Mouse (Mus musculus) gonadal fat pad, adult 2 months (tissue): ENCODE results near the gene Tspan18. TPM values are rescaled to one million over a fixed set of nuclear protein-coding genes. Genes with fewer than 3 reads are reported as not detected.

Source experiments
- DNase-seq: peaks from one replicate; pipeline ENCODE4 v3.0.0-alpha.2; 2012; ENCODE audit warnings: low read depth
- polyA plus RNA-seq: library from polyadenylated mRNA; depleted of rRNA; stranded (reverse); fragments of >200 nt; gene quantifications from 2 replicates; pipeline ENCODE4 v1.2.3, GENCODE M21; 2012

The Tspan18 gene
- polyA plus RNA-seq, 1 experiment, result 22.8 TPM

DNA sequence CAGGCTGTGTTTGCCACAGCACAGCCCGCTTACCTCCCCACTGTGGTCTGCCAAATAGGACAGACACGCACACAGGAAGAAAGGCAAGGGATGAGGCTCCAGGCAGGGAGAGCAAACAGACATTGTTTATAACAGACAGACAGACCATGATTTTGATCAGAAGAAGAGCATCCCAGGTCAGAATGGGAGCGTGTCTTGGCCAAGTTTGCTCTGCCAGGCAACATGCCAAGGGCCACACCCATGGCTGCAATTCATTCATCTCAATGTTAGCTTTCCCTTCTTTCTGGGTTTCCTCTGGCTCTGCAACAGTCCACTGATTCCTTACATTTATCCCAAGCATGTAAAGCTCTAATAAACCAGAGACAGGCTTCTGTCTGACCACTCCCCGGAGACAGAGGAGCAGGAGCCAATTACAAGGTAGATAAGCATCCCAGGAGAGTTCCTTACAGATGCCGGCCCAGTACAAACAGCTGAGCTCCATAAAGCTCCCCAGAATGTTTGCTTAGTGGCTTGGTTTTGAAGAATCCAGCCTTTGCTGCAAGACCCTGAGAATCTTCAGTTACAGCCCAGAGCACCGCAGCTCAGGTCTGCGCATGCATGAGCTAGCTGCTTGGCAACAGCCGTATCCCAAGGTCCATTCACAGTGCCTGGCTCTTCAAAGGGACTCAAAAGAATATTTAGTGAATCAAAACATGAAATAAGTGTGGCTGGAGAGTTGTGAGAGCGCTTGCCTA, 5.2 kb upstream of the Tspan18 start:
- DNase-seq, result no peak

DNA sequence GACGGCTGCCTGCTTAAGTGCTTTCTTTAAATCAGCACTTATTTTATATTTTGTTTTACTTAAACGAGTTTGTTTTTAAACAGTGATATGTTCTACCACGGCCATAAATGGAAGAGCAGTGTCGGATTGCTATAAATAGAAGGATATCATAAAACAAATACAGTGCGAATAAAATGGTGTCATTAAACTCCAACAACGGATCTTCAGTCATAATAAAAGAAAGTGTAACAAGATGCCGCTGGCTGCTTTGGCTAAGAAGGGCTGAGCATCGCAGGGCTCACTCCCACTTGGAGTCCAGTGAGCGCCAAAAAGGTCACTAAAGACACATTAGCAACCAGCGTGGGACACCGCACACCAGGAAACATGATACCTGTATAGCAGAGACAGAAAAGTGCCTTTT, 1.7 kb upstream of the Tspan18 start:
- no peak for DNase-seq

DNA sequence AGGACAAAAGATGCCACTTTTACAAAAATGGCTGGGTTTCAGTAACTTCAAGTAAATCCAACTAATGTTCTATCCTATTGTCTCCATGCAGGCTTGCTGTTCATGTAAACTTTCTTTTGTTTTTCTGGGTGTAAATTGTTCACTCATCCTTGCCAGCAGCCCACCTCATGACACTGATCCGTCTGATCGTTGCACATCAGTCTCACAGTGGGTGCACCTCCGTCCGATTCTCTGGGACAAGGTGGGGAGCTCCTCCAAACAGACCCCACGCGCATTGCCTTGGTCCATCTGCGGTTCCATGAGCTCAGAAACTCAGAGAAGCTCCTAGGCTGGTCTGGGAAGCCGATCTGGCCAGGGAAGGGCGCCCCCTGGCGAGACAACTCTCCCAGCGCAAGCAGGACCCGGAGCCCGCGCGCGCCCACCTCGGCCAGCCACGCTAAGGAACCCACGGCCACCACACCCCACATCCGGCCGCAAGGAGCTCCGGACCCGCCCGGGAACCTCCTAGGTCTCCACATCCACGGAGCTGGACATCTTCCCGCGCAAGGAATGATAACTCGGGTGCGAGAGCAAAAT, 976 bp downstream of the Tspan18 start:
- no peak for DNase-seq

DNA sequence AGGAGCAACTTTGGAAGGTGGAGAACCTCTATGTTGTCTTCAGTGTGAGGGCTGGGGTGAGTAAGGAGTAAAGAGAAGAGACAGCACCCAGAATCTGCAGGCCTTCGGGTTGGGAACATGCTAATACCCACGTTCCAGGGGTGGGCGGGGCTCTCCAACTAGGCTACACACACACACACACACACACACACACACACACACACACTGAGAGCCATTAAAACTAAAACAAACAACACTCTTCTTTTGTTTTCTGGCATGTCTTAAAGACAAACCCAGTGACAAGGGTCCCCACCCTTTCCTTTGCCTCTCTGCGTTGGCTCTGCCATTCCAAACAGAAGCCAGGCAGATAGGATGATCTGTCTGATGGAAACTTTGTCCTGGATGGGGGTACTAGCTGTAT, 2.0 kb downstream of the Tspan18 start:
- no peak for DNase-seq

DNA sequence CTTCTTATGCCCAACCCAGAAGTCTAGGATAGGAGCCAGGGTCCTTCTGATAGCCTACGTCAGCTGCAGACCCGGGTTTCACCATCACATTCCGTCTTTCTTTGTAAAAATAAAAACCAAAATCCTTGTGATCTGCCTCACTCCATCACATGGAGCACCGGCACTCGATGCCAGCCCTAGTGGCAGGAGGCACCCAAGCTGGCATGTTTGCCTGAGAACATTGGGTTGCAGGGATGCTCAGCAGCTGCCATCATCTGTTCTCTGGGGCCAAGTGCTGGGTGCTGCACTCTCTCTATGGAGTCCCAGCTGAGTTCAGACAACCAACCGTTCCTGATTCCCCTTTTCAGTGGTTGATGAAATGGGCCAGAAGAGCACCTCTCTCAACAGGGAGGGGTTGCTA, 3.2 kb downstream of the Tspan18 start:
- no peak for DNase-seq

DNA sequence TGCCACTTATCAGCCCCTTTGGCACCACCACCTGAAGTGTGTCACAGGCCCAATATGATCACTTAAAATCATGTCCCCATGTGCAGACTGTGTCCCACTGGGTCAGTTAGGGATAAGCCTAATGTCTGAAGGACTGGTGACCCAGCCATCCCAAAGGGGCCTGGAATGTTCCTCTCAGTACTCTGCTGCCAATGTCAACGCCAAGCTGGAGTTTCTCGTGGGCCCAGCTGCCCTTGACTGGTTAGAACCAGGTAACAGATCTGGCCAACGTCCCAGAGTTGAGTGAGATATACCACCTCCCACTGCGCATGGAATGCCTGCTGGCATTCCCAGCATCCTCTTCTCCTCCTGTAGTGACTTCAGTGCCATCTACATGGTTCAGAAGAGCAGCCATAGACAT, 5.2 kb downstream of the Tspan18 start:
- no peak for DNase-seq

DNA sequence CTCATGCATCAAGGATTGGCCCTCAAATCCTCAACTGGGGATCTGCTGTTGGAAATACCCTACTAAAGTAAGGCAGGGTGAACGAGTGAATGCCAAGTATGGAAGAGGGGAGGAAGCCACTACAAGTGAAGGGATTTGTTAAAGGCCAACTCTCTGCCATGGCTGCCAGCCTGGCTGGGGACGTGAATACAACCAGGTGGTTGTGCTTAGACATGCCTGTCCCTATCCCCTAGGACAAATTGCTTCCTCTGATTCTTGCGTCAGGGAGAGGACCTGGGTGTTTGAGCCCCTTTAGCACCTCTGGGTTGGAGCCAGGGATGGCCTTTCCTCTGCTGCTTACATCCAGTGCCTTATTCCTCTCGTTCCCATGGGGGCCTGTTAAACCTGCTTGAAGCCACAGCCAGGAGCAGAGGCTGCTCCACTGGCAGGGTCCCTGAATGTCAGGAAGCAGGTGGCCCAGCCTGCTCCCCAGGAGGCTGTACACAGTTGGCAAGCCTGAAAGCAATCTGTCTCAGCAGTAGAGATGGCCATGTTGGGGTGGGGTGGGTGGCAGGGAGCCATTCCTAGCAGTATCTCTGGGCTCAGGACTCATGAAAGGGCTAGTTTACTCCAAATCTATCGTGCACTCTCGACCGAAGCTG, 6.3 kb downstream of the Tspan18 start:
- peak; percentile 75 for DNase-seq

DNA sequence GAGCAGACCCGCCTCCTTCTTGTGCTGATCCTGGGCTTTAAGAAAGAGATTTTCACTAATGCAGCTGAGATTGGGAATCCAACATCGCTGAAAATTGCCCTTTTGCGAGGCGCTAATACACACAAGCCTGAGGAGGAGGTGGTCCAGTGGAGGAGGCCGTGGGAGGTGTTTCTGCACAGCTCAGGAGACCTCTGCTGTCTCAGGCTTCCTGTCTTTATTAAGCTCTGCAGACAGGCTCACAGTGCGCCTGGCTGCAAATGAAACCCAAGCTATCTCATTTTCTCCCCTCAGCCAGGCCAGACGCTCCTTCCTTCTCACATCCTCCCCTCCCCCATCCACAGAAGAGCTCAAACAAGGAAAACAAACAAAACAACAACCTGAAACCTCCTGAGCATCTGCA, 9.6 kb downstream of the Tspan18 start:
- DNase-seq, result no peak

DNA sequence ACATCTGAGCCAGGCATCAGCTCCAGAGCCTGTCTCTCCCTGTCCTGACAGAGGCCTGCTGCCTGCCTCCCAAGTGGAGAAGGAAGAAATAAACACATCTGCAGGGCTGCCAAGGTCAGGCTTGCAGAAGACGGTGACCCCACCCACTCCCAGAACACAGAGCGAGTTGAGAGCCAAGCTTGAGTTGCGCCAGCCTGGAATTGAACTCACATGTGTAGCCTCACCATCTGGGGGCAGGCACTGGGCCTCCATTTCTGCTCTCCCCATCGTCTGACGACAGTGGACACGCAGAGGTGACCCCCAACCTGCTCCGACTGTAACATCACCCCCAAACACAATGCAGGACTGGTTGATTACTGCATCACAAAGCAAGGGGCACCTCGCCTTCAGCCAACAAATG, 12.4 kb downstream of the Tspan18 start:
- DNase-seq, result no peak

DNA sequence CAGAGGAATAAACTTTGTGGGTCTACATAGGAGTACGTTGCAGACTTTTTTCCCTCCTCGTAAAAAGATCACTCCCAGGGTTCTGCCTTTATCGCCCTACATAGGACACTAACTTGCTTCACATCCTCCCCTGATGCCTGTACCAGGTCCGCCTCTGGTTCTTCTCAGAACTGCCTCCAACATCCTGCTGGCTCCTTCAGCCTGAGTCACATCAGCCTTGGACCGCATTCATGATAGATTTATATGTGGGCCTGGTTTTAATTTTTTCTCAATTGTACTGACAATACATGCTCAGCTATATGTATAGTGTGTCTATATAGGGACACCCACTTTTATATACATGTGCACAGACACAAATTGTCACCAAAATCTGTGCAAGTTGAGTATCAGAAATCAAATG, 14.0 kb downstream of the Tspan18 start:
- no peak for DNase-seq

DNA sequence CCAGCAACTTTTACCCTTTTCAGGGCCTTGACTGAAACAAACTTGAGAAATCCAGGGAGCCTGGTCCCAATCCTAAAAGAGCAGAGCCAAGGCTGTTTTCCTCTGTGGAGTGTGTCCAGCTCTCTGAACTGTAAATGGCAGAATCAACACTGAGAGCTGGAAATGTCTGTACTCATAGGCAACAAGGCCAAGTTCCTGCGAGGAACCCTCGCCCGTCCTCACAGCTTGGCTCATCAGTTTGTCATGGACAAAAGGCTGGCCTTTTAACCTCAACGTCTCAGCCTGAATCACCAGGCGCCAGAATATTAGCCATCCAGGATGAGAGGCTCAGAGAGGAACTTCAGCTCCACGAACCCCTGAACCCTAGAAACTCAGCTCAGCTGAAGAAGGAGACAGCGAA, 14.7 kb downstream of the Tspan18 start:
- no peak for DNase-seq

DNA sequence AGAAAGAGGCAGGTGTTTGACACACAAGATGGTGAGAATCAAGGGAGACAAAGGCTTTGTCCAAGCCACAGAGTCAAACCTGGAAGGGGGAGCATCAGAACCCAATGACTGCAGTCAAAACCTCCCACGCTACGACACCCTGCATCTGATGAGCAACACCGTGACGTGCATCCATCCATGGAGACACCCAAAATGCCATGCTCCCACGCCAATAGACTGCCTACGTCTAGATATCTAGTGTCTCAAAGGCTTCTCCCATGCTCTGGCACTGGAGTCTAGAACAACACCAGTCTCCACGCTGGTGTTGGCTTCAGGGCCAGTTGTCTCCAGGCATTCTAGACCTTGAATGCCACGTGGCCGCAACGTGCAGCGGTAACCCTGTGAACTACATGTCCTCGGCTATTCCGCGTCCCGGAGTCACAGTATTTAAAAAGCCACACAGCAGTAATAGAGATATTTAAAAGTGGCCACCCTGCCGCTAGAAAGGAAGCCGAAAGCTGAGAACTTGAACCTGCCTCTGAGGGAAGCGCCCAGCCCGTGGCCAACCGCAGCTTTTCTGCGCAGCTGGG, 15.4 kb downstream of the Tspan18 start:
- DNase-seq, result no peak

DNA sequence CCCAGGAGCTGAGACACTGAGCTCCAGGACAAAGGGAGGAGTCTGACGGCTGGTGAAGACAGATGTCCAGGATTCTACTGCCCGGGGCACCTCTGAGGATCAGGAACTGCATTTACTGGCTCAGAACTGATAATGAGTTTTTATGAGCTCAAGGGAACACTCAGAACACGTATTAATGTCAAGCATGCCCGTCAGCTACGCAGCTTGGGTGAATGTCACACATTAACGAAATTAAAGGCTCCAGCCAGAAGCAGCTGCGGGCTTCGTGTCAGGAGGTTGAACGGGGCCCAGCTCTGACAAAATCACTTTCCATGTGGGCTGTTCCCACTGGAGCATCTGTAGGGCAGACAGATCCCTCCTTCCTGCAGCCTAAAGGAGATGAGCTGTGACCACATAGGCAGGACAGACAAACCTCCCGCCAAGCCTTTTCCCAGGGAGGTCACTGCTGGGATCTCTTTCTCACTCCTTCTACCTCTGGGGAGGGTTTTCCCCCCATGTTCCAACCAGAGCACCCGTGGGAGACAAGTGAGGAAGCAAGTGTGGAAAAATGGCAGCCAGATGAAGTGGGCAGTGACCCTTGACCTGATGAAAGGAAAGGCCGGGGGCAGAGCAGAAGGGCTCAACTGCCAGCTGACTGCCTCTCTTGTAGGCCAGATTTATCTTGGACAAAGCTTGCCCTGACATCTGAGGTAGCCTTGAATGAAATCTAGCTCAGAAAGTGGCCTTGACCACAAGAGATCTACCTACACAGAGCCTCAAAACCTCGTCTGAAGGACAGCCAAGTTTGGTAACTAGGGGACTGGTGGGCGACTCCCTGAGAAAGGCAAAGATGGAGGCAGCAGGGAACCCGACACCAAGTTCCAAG, 20.3 kb downstream of the Tspan18 start:
- DNase-seq, result no peak

DNA sequence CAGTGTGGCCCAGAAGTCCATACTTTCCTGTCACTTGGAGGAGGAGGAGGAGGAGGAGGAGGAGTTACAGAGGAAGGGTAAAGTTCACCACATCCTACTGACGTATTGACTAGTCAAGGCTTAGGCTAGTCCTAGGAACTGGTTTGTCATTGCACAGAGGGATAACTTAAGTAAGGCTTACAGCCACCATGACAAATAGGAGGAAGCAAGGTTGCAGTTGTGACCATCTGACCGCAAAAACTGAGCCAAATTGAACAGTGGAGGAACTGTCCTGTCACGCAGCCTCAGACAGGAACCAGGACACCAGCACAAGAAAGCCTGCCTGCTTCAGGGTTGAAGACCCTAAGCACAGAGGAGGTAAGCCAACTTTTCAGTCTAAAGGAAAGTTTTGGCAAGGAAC, 21.8 kb downstream of the Tspan18 start:
- no peak for DNase-seq

DNA sequence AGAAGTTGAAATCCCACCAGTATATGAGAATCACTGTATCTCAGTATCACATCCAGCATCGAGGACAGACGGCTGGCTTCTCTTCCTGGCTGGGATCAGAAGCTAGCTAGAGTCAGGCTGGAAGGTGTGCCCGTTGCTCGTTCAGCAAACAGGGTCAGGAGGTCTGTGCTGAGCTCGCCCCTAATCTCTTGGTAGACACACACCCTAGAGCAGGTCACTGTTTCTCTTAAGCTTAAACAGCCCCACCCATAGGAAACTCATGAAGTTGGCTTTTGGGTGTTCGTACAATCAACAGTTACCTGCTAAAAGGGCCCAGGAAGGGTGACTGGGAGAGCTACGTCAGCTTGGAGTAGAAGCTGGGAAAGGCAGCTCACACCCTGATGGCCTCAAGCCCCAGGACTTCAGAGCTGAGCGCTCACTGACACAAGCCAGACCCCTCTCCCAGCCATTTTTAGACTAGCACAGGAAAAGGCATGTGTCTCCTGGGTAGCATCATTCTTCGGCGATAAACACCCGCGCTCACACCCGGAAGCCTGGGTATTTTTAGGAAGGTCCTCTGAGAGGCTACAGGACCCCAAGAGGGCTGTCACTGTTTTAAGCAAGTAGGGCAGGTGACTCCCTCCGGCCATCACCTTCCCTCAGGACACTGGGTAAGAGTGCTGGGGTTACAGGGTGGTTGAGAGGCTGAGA, 24.4 kb downstream of the Tspan18 start:
- no peak for DNase-seq

DNA sequence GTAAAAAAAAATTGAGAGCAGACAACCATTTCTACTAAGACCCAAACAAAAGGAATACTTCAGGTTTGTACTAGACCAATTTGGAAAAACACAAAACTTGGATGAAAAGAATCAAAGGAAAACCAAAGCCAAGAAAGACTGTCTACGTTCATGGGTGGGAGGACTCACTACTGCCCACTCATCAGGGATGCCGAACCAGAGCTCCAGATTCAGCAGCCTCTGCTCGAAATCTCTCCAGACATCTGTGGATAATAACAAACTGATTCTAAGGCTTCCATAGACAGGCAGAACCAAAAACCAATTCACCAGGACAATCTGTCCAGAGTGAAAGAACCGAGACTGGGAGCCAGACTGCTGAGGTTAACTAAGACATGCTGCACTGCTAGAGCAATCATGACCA, 27.4 kb downstream of the Tspan18 start:
- no peak for DNase-seq

DNA sequence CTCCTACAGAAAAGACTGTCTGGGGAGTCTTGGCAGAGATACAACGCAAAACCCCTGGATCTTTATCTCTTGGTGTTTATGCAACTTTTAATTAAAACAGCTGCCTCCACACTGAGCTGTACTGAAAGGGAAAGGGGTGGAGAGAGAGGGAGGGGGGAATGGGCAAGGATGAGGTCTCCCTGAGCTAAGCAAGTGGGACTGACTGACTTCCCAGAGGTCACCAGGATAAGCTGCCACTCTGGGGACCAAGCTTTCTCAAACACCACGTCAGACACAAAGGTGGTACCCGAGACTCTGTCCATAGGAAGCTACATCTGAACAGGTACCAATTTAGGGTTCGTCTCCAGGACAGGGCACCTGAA, 30.1 kb downstream of the Tspan18 start:
- no peak for DNase-seq

DNA sequence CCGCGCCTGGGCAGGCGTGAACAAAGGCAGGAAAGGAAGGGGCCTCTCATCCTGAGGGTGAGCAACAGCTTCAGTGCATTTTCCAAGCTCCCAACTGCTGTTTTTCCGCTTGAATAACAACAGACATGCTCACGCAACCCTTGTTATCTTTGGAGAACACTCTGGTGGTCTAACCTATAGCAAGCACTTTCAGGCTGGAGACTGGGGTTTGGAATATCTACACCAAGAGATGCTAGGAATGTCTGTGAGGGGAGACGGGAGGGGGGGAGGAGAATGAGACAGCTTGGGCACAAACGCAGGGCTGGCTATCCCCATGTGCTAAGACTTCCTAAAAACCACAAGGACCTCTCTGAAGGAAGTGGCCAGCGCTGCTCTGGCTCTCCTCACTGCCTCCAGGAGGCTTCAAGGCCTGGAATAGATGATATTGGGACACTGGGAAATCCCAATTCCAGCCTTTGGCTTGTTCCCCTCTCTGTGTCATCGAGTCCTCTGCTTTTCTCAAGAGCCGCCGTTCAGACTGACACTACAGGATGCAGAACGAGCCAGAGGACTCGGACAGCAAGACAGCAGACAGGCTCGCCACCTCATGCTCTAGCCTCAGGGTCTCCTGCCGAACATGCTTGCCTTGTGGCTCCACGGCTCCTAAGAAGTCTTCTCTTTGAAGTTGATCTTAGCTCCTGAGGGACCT, 30.6 kb downstream of the Tspan18 start:
- no peak for DNase-seq

DNA sequence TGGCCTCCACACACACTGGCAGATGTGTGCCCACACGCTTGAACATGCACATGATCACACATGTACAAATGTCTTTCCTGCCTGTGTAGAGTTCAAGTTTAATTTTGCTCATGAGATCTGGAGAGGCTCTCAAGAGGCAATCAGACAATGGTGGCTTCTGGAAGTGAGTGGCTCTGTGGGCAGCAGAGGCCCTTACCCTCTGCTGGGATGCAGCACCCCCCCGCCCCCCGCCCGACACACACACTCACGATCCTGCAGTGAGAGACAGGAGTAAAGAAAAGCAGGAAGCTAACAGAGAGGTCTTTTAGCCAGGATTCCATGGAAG, 31.1 kb downstream of the Tspan18 start:
- DNase-seq, result no peak

DNA sequence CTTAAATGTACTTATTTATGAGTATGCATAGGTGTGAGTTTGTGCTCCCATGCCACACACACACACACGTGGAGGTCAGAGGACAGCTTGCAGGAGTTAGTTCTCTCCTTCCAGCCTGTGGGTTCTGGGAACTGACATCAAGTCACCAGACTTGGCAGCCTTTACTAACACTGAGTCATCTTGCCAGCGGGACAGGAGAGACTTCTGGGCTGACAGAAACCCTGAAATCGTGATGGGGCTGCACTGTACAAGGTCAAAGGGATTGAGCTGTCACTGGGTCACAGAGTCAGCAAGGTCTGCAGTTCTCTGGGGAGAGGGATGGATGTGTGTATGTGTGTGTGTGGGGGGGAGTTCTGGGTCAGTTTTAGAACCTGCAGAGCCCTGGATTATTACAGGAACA, 36.6 kb downstream of the Tspan18 start:
- DNase-seq, result no peak
